Mouse (Mus musculus) stomach, embryonic 16.5 days (tissue): Measurements from ENCODE around the gene Ccdc162. TPM values are rescaled to one million over a fixed set of nuclear protein-coding genes. Genes with fewer than 3 reads are reported as not detected.

Experiments used
- ATAC-seq: fragments of 200-750 bp; cut with Nextera tagmentation; 2 replicates; pipeline ENCODE4 v1.8.0; 2017; ENCODE audit warnings: moderate number of reproducible peaks, moderate TSS enrichment; ENCODE audit not compliant: insufficient read depth, low FRiP score
- H3K27ac ChIP-seq: fragments of 300-500 bp; sonication (generic); 2 replicates; pipeline ENCODE4 v1.5.1; 2014; ENCODE audit warnings: low read length
- H3K27me3 ChIP-seq: fragments of 300-500 bp; sonication (generic); 2 replicates; pipeline ENCODE4 v1.6.1; 2014; ENCODE audit warnings: low read length, control low read depth, mixed read lengths; ENCODE audit not compliant: control insufficient read depth, insufficient read depth
- H3K36me3 ChIP-seq: fragments of 300-500 bp; sonication (generic); 2 replicates; pipeline ENCODE4 v1.6.1; 2014; ENCODE audit warnings: low read length; ENCODE audit not compliant: control insufficient read depth, insufficient read depth
- H3K4me1 ChIP-seq: fragments of 300-500 bp; sonication (generic); 2 replicates; pipeline ENCODE4 v1.6.1; 2014; ENCODE audit warnings: low read length, control low read depth, mixed read lengths; ENCODE audit not compliant: control insufficient read depth, insufficient read depth
- H3K4me2 ChIP-seq: fragments of 300-500 bp; sonication (generic); 2 replicates; pipeline ENCODE4 v1.6.1; 2014; ENCODE audit warnings: low read depth, low read length, mixed read lengths
- H3K4me3 ChIP-seq: fragments of 300-500 bp; sonication (generic); replicated peaks from 2 replicates; pipeline ENCODE4 v1.5.1; 2014; ENCODE audit warnings: mild to moderate bottlenecking, low read length
- H3K9ac ChIP-seq: fragments of 300-500 bp; sonication (generic); 2 replicates; pipeline ENCODE4 v1.6.1; 2014; ENCODE audit warnings: low read length
- H3K9me3 ChIP-seq: fragments of 300-500 bp; sonication (generic); replicated peaks from 2 replicates; pipeline ENCODE4 v1.6.1; 2016; ENCODE audit warnings: low read length, control low read depth; ENCODE audit not compliant: control insufficient read depth
- WGBS: fragments of 180-500 bp; shearing (Covaris S2); extraction: QIAGEN DNeasy Blood & Tissue Kit; methylation state at CpG from one replicate; pipeline ENCODE4 v1.1.7; 2014; 5-methylcytosine and 5-hydroxymethylcytosine counted together
- polyA plus RNA-seq: library from polyadenylated mRNA; unstranded; fragments of >200 nt; fragmentation: Nextera tagmentation; extraction: Ambion mirVana; gene quantifications from 2 replicates; pipeline ENCODE4 v1.2.1, GENCODE M21; 2015

Gene Ccdc162
- polyA plus RNA-seq, 1 experiment from 2014 or later = 1.0 TPM

DNA sequence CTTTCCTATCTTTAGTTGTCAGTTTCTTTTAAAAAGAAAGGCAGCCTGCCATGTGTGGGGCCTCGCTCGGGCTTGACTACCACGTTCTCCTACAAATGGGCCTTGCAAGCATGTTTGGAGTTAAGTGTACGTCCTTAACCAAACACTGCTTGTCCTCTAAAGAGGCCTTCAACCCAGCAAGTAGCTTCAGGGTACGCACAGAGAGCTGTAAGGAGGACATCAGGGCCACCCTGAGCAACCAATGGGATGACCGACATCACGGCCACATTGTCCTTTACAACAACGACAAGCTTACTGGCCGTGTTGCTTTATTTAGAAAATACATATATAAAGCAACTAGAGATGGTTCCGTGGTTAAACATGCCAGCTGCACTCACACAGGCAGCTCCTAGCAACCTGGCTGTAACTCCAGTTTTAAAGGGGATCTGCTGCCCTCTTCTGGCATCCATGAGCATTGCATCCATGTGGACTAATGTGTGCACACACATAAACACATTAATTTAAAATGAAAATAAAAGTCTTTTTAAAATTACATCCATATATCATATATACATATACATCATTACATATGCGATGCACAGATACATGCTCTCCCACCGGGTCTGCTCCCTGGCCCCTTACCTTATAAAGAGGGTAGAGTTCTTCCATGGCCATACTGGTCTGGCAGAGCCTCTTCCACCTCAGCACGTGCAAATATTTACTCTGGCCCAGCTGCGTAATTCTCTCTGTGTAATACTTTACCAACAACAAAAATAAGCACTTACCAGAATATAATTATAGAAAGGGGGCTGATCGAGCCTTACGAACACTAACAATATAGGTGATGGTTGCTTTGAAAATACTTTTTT lies 33.7 kb downstream of the Ccdc162 start:
- H3K9me3 ChIP-seq = 0 out of 2 replicates have a peak, but pooled peaks cover 5% of the 10 kb centered on the region
- WGBS = 25% methylated on average over 16 of the region's 16 CpGs
- ATAC-seq = peak; percentile 35; the same call in 1 of the 2 replicates
- no peak overlapping the region for H3K9ac ChIP-seq
- H3K4me3 ChIP-seq = no peak overlapping the region
- no peak overlapping the region for H3K27ac ChIP-seq
- peaks cover 6% of the 10 kb centered on the region; the same call in 1 of the 2 replicates for H3K4me1 ChIP-seq
- no peaks in the 10 kb centered on the region for H3K27me3 ChIP-seq
- H3K4me2 ChIP-seq = no peak overlapping the region
- no peaks in the 10 kb centered on the region for H3K36me3 ChIP-seq

DNA sequence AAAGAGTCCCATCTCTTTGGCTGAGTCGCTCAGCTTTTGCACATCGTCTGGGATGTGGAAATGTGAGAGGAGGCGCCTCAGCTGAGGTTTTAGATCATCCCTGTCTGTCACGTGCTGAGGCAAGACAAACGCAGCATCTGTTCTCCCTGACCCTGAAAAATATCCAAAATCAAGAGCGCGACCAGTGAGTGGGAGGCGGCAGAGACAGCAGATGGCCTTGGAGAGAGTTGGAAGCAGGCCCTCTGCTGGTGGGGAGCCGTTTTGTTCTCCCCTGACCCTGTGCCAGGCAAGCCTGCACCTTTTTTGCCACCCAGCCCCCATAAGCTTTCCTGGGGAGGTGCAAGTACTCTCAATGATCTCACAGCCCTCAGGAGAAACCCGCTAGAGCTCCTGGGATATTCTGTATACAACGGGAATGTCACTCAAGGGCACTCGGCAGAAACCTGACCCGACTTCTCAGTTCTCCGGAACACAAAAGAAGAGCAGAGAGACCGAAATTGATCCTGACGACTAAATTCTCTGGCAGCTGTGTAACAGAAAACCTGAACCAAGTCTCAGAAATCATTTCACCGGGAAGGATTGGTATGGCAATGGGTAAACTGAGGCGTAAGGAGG lies 37.6 kb downstream of the Ccdc162 start:
- ATAC-seq = peak; percentile 66; the same call in 1 of the 2 replicates

DNA sequence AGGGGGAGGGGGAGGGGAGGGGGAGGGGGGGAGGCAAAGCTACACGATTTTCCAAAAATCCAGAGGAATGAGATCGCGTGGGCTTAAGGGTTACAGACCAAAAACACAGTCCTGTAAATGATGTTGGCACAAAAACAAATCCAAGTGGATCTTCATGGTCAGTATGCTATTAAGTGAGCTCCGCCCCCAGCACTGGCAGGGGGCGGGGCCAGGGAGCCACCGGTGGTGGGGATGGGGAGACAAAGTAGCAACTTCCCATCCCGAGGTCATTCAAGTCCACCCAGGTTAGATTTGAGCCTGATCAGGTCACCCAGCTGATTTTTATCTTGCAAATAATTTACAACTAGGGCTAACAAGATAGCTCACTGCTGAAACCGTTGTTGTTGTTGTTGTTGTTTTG lies 39.0 kb downstream of the Ccdc162 start:
- Histone ChIP-seq H3K9me3 (no peaks in the 10 kb centered on the region), H3K27me3 (no peaks in the 10 kb centered on the region), H3K4me3 (no peak overlapping the region), H3K27ac (no peak overlapping the region), H3K9ac (no peak overlapping the region), H3K36me3 (no peaks in the 10 kb centered on the region), H3K4me1 (no peaks in the 10 kb centered on the region), H3K4me2 (no peak overlapping the region)
- WGBS = 59% methylated on average over 8 of the region's 8 CpGs
- no peak for ATAC-seq

More for the DNA sequence above, 37.6 kb downstream of the Ccdc162 start:
- no peaks in the 10 kb centered on the region for H3K9me3 ChIP-seq
- 23% methylated on average over 18 of the region's 18 CpGs for WGBS
- no peak overlapping the region for H3K27ac ChIP-seq
- peak overlapping the region; percentile 43 for H3K4me2 ChIP-seq
- H3K9ac ChIP-seq = no peak overlapping the region
- 0 out of 2 replicates have a peak overlapping the region, but pooled peaks have one; percentile 8 for H3K4me3 ChIP-seq
- H3K4me1 ChIP-seq = no peaks in the 10 kb centered on the region
- H3K36me3 ChIP-seq = no peaks in the 10 kb centered on the region
- no peaks in the 10 kb centered on the region for H3K27me3 ChIP-seq

DNA sequence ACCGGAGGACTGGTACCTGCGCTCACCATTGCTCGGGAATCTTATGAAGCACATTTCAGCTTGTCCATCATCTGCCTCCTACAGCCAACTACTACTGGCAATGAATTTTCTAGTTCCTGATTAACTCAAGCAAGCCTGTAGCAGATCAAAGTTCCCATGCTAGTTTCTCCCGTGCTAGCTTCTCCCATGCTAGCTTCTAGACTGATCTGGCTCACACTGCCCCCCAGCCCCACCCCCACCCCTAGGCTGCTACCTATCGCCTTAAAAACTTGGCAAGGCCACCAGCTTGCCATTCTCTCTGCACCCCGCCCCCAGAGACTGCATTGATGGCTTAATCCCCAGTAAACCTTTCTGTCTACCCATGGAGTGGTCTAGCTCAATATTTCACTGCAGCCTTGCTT lies 39.8 kb downstream of the Ccdc162 start:
- H3K4me1 ChIP-seq = no peaks in the 10 kb centered on the region
- WGBS = 77% methylated on average over 6 of the region's 6 CpGs
- H3K9ac ChIP-seq = no peak overlapping the region

DNA sequence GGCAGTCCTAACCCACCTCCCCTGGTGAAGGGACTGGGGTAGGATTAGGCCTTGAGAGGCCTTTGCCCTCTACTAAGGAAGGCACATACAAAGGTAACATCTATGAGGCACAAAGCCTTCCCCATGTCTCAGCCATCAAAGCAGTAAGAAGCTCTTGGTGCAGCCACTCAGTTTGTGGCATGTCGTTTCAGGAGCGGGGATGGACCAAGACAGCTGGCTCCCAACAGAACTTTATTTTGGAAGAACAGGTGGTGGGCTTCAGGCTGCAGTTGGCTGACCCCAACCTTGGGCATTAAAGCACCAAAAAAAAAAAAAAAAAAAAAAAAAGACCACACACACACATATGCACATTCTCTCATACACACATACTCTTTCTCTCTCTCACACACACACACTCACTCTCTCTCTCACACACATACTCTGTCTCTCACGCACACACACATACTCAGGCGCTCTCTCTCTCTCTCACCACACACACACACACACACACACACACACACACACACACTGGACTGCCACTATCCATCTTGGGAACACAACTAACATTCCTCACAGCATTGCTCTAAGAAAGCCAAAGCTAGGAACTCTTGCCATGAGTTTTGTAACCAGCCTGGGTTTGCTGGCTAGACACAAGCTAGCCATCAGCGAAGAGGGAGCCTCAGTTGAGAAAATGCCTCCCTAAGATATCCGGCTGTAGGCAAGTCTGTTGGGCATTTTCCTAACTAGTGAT lies 40.4 kb downstream of the Ccdc162 start:
- no peak overlapping the region for H3K9ac ChIP-seq
- no peaks in the 10 kb centered on the region for H3K9me3 ChIP-seq
- H3K27ac ChIP-seq = no peak overlapping the region
- H3K4me1 ChIP-seq = no peaks in the 10 kb centered on the region
- 79% methylated on average over 6 of the region's 6 CpGs for WGBS
- no peaks in the 10 kb centered on the region for H3K36me3 ChIP-seq
- no peak overlapping the region for H3K4me3 ChIP-seq
- H3K27me3 ChIP-seq = no peaks in the 10 kb centered on the region
- no peak for ATAC-seq
- H3K4me2 ChIP-seq = no peak overlapping the region

More for the DNA sequence above, 39.8 kb downstream of the Ccdc162 start:
- H3K4me3 ChIP-seq = no peak overlapping the region
- no peak overlapping the region for H3K27ac ChIP-seq
- no peak overlapping the region for H3K4me2 ChIP-seq
- H3K36me3 ChIP-seq = no peaks in the 10 kb centered on the region
- no peaks in the 10 kb centered on the region for H3K9me3 ChIP-seq
- ATAC-seq = no peak
- no peaks in the 10 kb centered on the region for H3K27me3 ChIP-seq

DNA sequence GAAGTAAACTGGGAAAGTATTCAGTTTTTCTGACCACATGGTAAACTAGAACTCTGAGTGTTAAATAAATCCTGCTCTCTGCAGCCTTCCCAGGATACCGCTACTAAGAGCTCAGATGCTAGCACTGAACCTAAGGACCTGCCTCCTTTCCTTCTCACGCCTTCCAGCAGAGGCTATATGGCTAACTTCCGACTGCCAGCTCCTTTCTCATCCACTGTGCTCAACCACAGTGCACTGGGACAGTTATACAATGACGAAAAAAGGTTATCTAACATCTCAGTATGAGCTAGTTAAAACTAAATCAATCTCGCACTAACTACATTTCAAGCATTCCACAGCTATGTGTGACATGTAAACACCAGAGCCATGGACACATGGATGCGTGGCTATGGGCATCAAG lies 41.2 kb downstream of the Ccdc162 start:
- 38% methylated on average over 6 of the region's 6 CpGs for WGBS
- Histone ChIP-seq H3K4me1 (no peaks in the 10 kb centered on the region), H3K27me3 (no peaks in the 10 kb centered on the region), H3K4me3 (no peak overlapping the region), H3K4me2 (no peak overlapping the region), H3K9ac (no peak overlapping the region), H3K9me3 (no peaks in the 10 kb centered on the region), H3K36me3 (no peaks in the 10 kb centered on the region), H3K27ac (no peak overlapping the region)
- ATAC-seq = no peak

DNA sequence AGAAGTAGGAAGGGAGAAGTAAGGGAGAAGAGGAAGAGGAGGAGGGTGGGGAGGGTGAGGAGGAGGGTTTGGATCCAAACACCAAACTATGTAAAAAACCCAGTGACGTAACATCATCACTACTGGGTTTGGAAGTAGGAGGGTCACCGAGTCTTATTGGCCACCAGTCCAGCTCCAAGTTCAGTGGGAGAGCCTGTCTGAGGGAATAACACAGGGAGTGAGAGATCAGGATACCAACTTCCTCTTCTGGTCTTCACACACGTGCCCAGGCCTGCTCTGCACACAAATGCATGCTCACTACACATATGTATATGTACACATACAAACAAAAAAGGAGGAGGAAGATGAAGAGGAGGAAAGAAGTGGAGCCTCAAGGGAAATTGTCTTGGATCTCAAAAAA lies 42.1 kb downstream of the Ccdc162 start:
- WGBS = 68% methylated on average over 3 of the region's 3 CpGs
- no peaks in the 10 kb centered on the region for H3K9me3 ChIP-seq
- H3K27me3 ChIP-seq = no peaks in the 10 kb centered on the region
- no peak overlapping the region for H3K9ac ChIP-seq
- H3K4me2 ChIP-seq = no peak overlapping the region
- H3K4me3 ChIP-seq = no peak overlapping the region
- no peaks in the 10 kb centered on the region for H3K36me3 ChIP-seq
- H3K27ac ChIP-seq = no peak overlapping the region
- ATAC-seq = no peak
- H3K4me1 ChIP-seq = no peaks in the 10 kb centered on the region

DNA sequence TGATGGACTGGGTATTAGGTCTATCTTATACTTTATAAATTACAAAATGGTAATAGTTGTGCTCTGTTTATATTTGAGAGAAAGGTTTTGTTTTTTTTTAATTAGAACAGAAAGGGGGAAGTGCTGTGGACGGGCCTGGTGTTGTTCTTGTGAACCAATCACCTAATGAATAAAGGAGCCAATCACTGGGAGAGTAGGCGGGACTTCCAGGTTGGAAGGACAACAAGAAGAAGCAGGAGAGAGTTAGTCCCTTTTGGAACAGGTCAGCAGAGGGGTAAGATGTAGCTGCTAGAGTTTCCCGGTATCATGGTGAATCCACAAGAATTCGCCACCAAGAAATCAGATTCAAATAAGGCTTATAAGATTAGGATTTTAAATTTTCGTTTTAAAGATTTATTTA lies 46.2 kb downstream of the Ccdc162 start:
- no peak overlapping the region for H3K27ac ChIP-seq
- 81% methylated on average over 5 of the region's 5 CpGs for WGBS
- no peaks in the 10 kb centered on the region for H3K36me3 ChIP-seq
- H3K4me1 ChIP-seq = no peaks in the 10 kb centered on the region
- H3K9ac ChIP-seq = no peak overlapping the region
- H3K27me3 ChIP-seq = no peaks in the 10 kb centered on the region
- H3K4me2 ChIP-seq = no peak overlapping the region
- no peak for ATAC-seq
- no peaks in the 10 kb centered on the region for H3K9me3 ChIP-seq
- no peak overlapping the region for H3K4me3 ChIP-seq

DNA sequence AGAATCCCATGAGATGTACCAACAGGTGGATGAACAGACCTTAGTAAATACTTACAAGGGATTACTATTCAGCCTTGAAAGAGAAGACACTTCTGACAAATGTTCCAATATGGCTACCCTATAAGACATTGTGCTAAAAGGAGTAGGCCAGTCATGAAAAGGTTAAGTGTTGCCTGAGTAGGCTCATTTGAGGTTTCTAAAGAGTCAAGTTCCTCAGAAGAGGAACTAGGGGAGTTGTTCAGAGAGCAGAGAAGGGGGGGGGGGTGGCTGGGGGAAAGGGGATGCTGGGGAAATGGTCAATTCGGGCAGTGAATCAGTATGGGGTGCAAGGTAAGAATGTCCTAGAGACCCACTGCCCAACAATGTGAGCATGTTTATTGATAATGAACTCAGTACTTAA lies 50.9 kb downstream of the Ccdc162 start:
- H3K9me3 ChIP-seq = no peaks in the 10 kb centered on the region
- H3K4me3 ChIP-seq = no peak overlapping the region
- 82% methylated on average over 1 of the region's 1 CpGs for WGBS
- H3K27ac ChIP-seq = no peak overlapping the region
- H3K27me3 ChIP-seq = no peaks in the 10 kb centered on the region
- no peak overlapping the region for H3K4me2 ChIP-seq
- H3K36me3 ChIP-seq = no peaks in the 10 kb centered on the region
- ATAC-seq = no peak
- no peaks in the 10 kb centered on the region for H3K4me1 ChIP-seq
- H3K9ac ChIP-seq = no peak overlapping the region
